Mouse (Mus musculus): ENCODE data around the gene Slc4a3.

Gene Slc4a3

GRCm38 (mm10) chr1:75561221-75561897, 15.3 kb downstream of the Slc4a3 start:
- DNase-seq = no peak

DNA sequence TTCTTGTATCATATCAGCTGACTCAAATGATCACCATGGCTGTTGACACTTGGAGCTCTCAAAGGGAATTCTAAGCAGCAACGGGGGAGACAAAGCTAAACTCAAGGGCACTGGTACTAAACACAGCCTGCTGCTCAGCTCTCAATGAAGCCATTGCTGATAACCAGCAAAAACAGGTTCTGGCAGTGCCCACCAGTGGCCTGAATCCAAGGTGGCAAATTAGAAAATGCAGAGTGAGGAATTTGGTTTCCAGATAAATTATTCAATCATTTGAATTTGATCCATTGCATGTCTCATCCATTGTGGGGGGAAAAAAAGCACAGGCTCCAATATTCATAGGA, 15.8 kb downstream of the Slc4a3 start:
- DNase-seq = no peak

DNA sequence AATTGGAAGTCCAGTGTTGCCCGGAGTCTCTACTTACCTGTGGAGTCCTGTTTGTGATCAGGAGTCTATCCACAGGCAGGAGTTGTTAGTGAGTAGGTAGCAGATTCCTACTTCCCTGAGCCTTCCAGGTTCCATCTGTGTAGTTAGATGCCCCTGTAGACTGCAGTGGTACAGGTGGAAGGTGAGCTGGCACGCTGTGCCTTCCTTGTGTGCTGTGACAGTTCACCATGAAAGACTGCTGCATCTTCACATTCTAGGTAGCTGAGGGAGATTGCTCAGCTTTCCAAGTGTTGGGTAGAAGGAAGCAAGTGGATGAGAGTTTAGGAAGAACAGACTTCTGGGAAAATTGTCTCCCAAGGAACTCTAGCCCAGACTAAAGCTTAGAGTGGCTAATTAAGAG, 18.0 kb downstream of the Slc4a3 start:
- DNase-seq = no peak

- DNase-seq = no peak
Measured at GRCm38 (mm10) chr1:75564916-75565315, 18.9 kb downstream of the Slc4a3 start.

- DNase-seq = no peak
Measured at GRCm38 (mm10) chr1:75565616-75566015, 19.6 kb downstream of the Slc4a3 start.

- DNase-seq = no peak
Measured at GRCm38 (mm10) chr1:75570403-75570802, 24.3 kb downstream of the Slc4a3 start.

DNA sequence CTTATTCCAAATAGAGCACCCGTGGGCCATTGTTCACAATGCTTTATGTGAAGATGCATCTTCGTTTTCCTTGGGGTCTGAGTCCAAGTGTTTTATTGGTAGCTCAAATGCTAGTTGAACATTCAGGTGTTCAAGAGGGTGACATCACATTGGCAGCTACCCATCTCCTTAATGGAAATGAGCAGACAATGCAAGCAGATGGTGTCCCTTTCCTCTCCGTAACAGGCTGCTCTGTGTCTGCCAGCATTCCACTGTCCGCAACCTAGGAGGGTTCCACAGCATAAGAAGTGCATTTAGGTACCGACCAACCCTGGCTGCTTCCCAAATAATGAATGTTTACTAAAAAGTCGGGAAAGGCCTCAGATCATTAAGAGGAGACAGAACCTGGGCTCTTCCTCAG, 26.7 kb downstream of the Slc4a3 start:
- no peak for DNase-seq

DNA sequence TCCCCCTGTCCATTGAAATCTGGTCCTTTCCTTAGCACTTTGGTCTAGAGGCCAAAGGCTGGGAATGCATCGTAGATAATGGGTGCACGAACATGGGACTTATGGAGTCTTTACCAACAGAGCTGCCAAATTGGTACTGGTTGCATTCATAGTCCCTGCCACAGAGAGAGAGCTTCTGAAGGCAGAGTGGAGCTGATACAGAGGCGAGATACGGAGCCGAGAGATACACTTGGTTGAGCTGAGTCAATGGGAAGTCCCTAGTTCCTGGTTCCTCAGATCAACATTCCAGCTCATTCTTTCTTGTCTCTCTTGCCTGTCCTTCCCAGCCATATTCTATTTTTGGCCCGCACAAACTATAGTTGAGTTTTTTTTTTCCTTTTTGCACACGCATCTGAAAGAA, 27.6 kb downstream of the Slc4a3 start:
- DNase-seq = no peak

- no peak for DNase-seq
Measured at GRCm38 (mm10) chr1:75574476-75575310, 28.6 kb downstream of the Slc4a3 start.

DNA sequence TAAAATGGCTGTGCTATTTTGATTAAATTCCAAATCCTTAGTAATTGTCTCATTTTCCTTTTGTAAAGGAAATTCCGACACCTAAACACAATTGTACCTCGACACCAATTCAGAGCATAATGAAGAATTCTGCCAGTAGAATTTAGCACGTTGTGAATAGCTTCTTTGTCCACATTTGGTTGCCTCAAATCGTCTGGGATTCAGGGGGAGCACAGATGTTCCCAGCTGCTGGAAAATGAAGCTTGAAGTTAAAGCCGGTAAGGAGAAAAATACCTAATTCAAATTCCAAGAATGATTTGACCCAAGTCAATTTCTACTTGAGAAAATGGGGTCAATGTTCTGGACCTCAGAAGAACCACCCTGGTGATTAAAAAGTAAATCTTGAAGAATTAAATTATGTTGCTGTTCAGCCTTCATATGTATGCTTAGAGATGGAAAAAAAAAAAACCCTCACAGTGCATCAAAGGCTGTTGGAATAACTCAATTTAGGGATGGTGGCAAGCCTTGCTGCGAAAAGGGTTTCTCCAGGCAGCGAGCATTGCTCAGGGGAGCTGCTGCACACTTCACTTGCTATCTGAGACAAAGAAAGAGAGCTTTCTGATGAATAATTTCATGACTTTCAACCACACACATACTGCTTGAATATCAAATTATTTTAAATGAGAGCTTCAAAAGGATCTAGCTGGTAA, 36.0 kb downstream of the Slc4a3 start:
- no peak for DNase-seq

DNA sequence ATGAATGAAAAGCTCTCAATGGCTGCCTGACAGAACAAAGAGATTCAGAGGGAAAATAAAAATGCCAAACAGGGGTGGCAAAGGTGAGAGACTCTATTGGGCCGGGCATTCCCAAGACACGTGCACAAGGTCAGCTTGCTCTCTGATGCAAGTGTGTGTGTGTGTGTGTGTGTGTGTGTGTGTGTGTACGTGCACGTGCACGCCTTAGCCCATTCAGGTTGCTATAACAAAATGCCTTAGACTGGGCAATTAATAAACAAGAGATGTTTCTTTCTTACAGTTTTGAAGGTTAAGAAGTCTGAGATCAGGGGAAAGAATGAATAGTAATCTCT, 36.5 kb downstream of the Slc4a3 start:
- no peak for DNase-seq

GRCm38 (mm10) chr1:75583034-75583433, 37.0 kb downstream of the Slc4a3 start:
- no peak for DNase-seq

DNA sequence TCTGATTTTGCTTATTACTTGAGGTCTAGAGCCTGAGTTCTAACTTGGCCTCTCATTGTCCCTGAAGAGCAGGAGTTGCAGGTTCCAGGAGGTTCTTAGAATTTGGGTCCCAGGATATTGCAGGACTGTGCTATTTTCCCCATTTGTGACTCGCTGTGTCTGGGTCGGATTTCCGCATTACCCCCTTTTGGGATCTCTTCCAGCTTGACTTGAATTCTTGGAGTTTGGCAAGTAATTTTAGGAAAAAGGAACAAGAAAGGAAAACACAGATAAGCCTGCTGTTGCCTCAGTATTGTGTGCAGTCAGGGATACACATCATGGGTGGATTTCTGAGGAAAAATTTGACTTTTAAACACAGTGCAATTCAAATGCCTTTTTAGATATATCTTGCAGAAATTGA, 40.7 kb downstream of the Slc4a3 start:
- no peak for DNase-seq

GRCm38 (mm10) chr1:75587738-75588719, 42.0 kb downstream of the Slc4a3 start:
- DNase-seq = peak; percentile 67

- DNase-seq = peak; percentile 80
Measured at GRCm38 (mm10) chr1:75588874-75589273, 42.8 kb downstream of the Slc4a3 start.

DNA sequence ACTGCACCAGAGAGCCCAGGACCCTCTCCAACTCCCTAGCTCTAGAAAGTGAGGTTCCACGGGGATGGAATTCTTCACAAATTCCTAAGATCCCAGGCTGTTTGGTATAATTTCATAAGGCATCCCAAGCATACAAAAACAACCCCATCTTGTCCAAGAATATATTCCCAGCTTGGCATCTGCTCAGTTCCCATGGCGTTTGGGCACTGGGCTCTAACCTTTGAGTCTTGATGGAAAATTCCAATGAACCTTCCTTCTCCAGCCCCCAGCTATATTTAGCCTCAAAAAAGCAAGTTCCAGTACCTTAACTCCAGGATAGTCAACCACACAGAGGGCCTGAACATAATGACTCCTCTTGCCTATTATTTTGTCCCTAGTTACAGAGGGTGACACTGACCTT, 43.9 kb downstream of the Slc4a3 start:
- no peak for DNase-seq

DNA sequence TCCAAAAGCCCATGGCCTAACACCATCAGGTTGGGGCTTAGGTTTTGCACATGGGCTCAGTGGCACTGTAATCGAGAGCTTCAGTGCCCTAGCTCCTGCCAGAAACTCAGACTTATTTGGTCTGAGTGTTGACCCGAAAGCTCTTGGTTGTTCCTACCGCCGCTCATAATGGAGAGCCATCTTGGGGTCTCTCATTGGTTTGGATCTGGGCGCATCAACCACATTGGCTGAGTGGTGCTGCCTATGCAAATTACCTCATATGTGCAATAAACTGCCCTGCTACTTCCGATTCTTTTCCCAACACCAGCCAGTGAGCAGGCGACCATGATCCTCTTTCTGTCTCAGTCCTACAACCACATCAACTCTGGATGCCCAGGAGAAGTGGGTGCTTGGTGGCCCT, 47.9 kb downstream of the Slc4a3 start:
- DNase-seq = no peak

- no peak for DNase-seq
Measured at GRCm38 (mm10) chr1:75594836-75595235, 48.8 kb downstream of the Slc4a3 start.

- no peak for DNase-seq
Measured at GRCm38 (mm10) chr1:75595930-75596329, 49.9 kb downstream of the Slc4a3 start.

GRCm38 (mm10) chr1:75596906-75597305, 50.8 kb downstream of the Slc4a3 start:
- no peak for DNase-seq

DNA sequence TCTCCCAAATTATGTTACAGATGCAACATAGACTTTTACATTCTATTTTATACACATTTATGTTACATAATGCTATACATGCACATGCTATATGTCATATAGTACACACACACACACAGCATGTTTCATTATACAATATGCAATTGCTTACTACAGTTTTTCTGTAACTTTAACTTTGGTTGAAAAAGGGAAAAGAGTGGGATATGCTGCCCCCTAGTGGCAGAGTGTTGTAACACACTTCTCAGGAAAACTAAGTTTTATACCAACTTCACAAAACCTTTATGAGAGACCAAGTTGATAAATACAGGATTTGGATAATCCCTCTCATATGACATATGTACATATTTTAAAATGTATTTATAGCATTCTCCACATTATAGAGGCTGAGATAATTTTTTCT, 51.6 kb downstream of the Slc4a3 start:
- peak; percentile 65 for DNase-seq

DNA sequence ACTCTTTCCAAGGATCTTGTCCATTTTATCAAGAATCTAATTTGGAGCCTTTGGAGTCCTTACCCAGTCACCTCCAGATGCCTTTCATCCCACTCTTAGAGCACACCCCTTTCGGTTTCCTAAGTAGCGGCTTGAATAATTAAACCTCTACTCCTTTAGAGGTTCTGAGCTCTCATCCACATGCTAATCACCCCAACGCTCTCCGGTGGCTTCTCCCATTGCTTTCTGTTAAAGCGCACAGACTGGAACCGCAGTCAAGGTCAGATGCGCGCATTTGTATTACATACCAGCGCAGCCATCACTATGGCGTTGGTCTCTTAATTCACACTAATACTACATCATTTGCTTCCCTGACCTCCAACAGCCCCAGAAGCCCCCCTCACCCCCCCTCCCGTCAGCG, 55.7 kb downstream of the Slc4a3 start:
- DNase-seq = no peak

DNA sequence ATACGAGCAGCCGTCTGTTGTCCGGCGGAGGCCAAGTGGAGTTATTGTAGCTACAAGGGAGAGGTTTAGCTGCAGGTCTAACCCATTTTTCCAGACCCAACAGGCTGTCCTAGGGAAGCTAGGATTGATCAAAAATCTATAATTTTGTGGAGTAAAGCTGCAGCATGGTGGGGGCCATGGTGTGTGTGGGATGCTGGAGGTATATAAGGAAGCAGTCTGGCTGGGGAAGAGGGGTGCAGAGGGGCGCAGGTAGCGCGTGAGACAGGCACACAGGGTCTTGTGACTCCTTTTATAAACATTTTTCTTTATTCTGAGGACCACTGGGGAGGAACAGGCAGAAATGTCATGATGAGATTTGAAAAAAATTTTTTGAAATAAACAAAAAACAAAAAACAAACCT, 57.5 kb downstream of the Slc4a3 start:
- no peak for DNase-seq

All from right cerebral cortex, adult 18-20 months (tissue).